Mouse (Mus musculus): Measurements from ENCODE around the gene Gnb5. TPM values are rescaled to one million over a fixed set of nuclear protein-coding genes. Genes with fewer than 3 reads are reported as not detected.

Gene Gnb5
- polyA plus RNA-seq, 1 experiment, result 6.7 TPM

- Histone ChIP-seq H3K4me1 (peaks cover 49% of the 10 kb centered on the region), H3K4me3 (replicated peaks) (no peak overlapping the region), H3K36me3 (replicated peaks; ENCODE audit: low read length) (peaks cover 3% of the 10 kb centered on the region), H3K9me3 (0 out of 2 replicates have a peak, but pooled peaks cover 6% of the 10 kb centered on the region), H3K27me3 (replicated peaks) (peaks cover 2% of the 10 kb centered on the region)
- no peak for TF ChIP-seq FLI1 (IDR thresholded peaks at IDR 0.05; ENCODE audit: low read length)
- no peak for TF ChIP-seq GATA1 (IDR thresholded peaks at IDR 0.05; ENCODE audit: borderline replicate concordance, low read length)
These were observed 62.7 kb downstream of the Gnb5 start for GRCm38 (mm10) chr9:75368779-75369178.

GRCm38 (mm10) chr9:75375606-75376005 lies 69.5 kb downstream of the Gnb5 start:
- TF ChIP-seq GATA1 (IDR thresholded peaks at IDR 0.05; ENCODE audit: borderline replicate concordance, low read length), result no peak
- TF ChIP-seq FLI1 (IDR thresholded peaks at IDR 0.05; ENCODE audit: low read length), result no peak
- Histone ChIP-seq H3K36me3 (replicated peaks; ENCODE audit: low read length) (peaks cover 23% of the 10 kb centered on the region), H3K4me3 (replicated peaks) (no peak overlapping the region), H3K4me1 (peaks cover 15% of the 10 kb centered on the region), H3K27me3 (replicated peaks) (peaks cover 2% of the 10 kb centered on the region), H3K9me3 (peaks cover 36% of the 10 kb centered on the region)

- Histone ChIP-seq H3K4me1 (peaks cover 15% of the 10 kb centered on the region), H3K9me3 (peaks cover 36% of the 10 kb centered on the region), H3K4me3 (replicated peaks) (no peak overlapping the region), H3K36me3 (replicated peaks; ENCODE audit: low read length) (peaks cover 23% of the 10 kb centered on the region), H3K27me3 (replicated peaks) (peaks cover 2% of the 10 kb centered on the region)
- TF ChIP-seq GATA1 (IDR thresholded peaks at IDR 0.05; ENCODE audit: borderline replicate concordance, low read length), result no peak
- TF ChIP-seq FLI1 (IDR thresholded peaks at IDR 0.05; ENCODE audit: low read length), result no peak
These were observed 70.3 kb downstream of the Gnb5 start for GRCm38 (mm10) chr9:75376428-75376827.

DNA sequence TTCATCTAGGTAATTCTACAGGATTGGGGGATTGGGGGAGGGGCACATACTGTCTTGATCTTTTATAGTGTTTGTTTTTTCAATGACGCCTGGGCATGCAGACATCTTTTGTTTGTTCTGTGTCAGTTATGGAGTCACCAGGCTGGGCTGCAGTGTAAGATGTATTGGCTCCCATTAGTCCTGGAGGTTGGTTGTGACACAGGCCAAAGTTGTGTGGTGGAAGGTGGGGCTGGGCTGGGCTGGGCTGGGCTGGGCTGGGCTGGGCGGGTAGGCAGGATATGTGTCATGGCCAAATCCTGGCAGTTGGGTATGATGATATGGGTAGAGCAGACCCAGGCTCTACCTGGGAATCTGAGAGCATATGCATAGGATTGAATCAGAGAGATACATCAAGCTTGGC lies 72.7 kb downstream of the Gnb5 start:
- no peak overlapping the region for H3K4me3 ChIP-seq (replicated peaks)
- no peak for TF ChIP-seq FLI1 (IDR thresholded peaks at IDR 0.05; ENCODE audit: low read length)
- no peak for TF ChIP-seq GATA1 (IDR thresholded peaks at IDR 0.05; ENCODE audit: borderline replicate concordance, low read length)
- H3K4me1 ChIP-seq, result peaks cover 22% of the 10 kb centered on the region
- no peaks in the 10 kb centered on the region for H3K27me3 ChIP-seq (replicated peaks)
- H3K9me3 ChIP-seq, result peaks cover 30% of the 10 kb centered on the region
- H3K36me3 ChIP-seq (replicated peaks; ENCODE audit: low read length), result peaks cover 25% of the 10 kb centered on the region

DNA sequence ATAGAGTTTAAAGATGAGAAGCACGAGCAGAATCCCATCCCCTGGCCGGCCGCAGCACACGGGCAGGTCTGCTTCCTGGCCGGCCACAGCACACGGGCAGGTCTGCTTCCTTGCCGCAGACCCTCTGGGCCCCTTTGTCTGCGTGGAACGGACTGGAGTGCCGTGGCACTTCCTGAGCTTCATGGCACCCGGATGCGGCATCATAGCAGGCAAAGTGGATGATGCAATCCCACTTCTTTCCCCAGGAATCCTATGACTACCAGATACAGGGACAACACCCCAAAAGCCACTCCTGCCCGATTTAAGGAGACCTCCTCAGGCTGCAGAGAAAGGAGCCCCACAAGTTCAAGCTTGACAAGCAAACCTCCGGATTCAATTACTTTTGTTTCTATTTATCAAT lies 76.7 kb downstream of the Gnb5 start:
- no peak for TF ChIP-seq GATA1 (IDR thresholded peaks at IDR 0.05; ENCODE audit: borderline replicate concordance, low read length)
- no peak for TF ChIP-seq FLI1 (IDR thresholded peaks at IDR 0.05; ENCODE audit: low read length)
- Histone ChIP-seq H3K4me1 (peaks cover 53% of the 10 kb centered on the region), H3K36me3 (replicated peaks; ENCODE audit: low read length) (peaks cover 43% of the 10 kb centered on the region), H3K4me3 (replicated peaks) (no peak overlapping the region), H3K27me3 (replicated peaks) (no peaks in the 10 kb centered on the region), H3K9me3 (no peaks in the 10 kb centered on the region)

GRCm38 (mm10) chr9:75383785-75384184 lies 77.7 kb downstream of the Gnb5 start:
- no peak overlapping the region for H3K4me3 ChIP-seq (replicated peaks)
- no peak for TF ChIP-seq GATA1 (IDR thresholded peaks at IDR 0.05; ENCODE audit: borderline replicate concordance, low read length)
- TF ChIP-seq FLI1 (IDR thresholded peaks at IDR 0.05; ENCODE audit: low read length), result no peak
- peaks cover 50% of the 10 kb centered on the region for H3K36me3 ChIP-seq (replicated peaks; ENCODE audit: low read length)
- peaks cover 3% of the 10 kb centered on the region; the same call in 1 of the 2 replicates for H3K9me3 ChIP-seq
- no peaks in the 10 kb centered on the region for H3K27me3 ChIP-seq (replicated peaks)
- peaks cover 52% of the 10 kb centered on the region for H3K4me1 ChIP-seq

DNA sequence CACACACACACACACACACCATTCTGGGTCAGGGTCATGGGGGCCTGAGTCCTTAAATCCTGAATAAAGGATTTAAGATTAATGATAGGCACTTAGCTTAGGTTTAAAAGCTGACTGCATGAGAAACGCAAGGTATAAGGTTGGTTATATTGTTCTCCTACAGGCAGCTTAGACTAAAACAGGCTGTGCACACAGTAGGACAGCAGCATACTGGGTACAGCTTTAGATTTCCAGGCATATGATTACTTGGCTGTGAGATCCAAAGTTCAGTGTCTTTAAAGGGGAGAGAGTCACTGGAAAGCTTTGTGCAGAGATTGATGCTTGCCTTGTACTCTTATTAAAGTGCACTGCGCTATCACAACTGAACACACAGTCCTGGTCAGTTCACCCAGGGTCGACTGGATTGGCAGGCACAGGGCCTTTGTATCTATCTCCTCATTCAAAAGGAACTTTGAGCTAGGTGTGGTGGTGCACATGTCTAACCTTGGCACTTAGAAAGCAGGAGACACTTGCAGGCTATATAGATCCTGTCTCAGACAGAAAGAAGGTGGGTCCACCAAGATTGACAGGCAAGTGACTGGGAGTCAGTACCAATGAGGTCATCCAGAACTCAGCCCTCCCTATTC lies 78.4 kb downstream of the Gnb5 start:
- Histone ChIP-seq H3K4me3 (replicated peaks) (no peak overlapping the region), H3K9me3 (peaks cover 3% of the 10 kb centered on the region; the same call in 1 of the 2 replicates), H3K36me3 (replicated peaks; ENCODE audit: low read length) (peaks cover 57% of the 10 kb centered on the region), H3K27me3 (replicated peaks) (no peaks in the 10 kb centered on the region), H3K4me1 (peaks cover 51% of the 10 kb centered on the region)
- TF ChIP-seq GATA1 (IDR thresholded peaks at IDR 0.05; ENCODE audit: borderline replicate concordance, low read length), result no peak
- TF ChIP-seq FLI1 (IDR thresholded peaks at IDR 0.05; ENCODE audit: low read length), result no peak

- H3K4me3 ChIP-seq (replicated peaks), result no peak overlapping the region
- TF ChIP-seq GATA1 (IDR thresholded peaks at IDR 0.05; ENCODE audit: borderline replicate concordance, low read length) (no peak), FLI1 (IDR thresholded peaks at IDR 0.05; ENCODE audit: low read length) (no peak)
- H3K4me1 ChIP-seq, result peaks cover 48% of the 10 kb centered on the region
- H3K9me3 ChIP-seq, result peaks cover 3% of the 10 kb centered on the region; the same call in 1 of the 2 replicates
- no peaks in the 10 kb centered on the region for H3K27me3 ChIP-seq (replicated peaks)
- H3K36me3 ChIP-seq (replicated peaks; ENCODE audit: low read length), result peaks cover 67% of the 10 kb centered on the region
These were observed 79.3 kb downstream of the Gnb5 start for GRCm38 (mm10) chr9:75385218-75385974.

GRCm38 (mm10) chr9:75393251-75393650 lies 87.2 kb downstream of the Gnb5 start:
- Histone ChIP-seq H3K36me3 (replicated peaks; ENCODE audit: low read length) (peaks cover 99% of the 10 kb centered on the region), H3K4me3 (replicated peaks) (no peak overlapping the region), H3K27me3 (replicated peaks) (no peaks in the 10 kb centered on the region), H3K9me3 (peaks cover 6% of the 10 kb centered on the region), H3K4me1 (peaks cover 52% of the 10 kb centered on the region)
- TF ChIP-seq FLI1 (IDR thresholded peaks at IDR 0.05; ENCODE audit: low read length) (no peak), GATA1 (IDR thresholded peaks at IDR 0.05; ENCODE audit: borderline replicate concordance, low read length) (no peak)

Other genes starting within 250 kb of the Gnb5 start
- gene Myo5a, start 235.3 kb upstream of the Gnb5 start, polyA plus RNA-seq (2012; ENCODE audit: insufficient read depth, low replicate concordance), result 10.7 TPM in 1 of 2 replicates, not detected in the other
- gene Myo5c, start 74.3 kb upstream of the Gnb5 start, polyA plus RNA-seq (2012; ENCODE audit: insufficient read depth, low replicate concordance), result 0.27 TPM in 1 of 2 replicates, not detected in the other
- gene Bcl2l10, start 41.5 kb downstream of the Gnb5 start, polyA plus RNA-seq (2012; ENCODE audit: insufficient read depth, low replicate concordance), result not detected in 2 replicates
- gene Mapk6, start 103.7 kb downstream of the Gnb5 start, polyA plus RNA-seq (2012; ENCODE audit: insufficient read depth, low replicate concordance), result 31.3 and 53.1 TPM in 2 replicates
- 3.6 and 17.0 TPM in 2 replicates for gene Leo1, start 135.2 kb downstream of the Gnb5 start, polyA plus RNA-seq (2012; ENCODE audit: insufficient read depth, low replicate concordance)

Measured in megakaryocyte, embryonic 14.5 days (primary cell).